Mouse (Mus musculus) inflammation-experienced regulatory T-cells, adult 6 months (primary cell): ENCODE data around the gene Nmnat2. TPM values are rescaled to one million over a fixed set of nuclear protein-coding genes. Genes with fewer than 3 reads are reported as not detected.

Experiments
- ATAC-seq: one replicate; pipeline ENCODE4 v1.8.0; 2017
- polyA plus RNA-seq, 3 experiments: library from polyadenylated mRNA; unstranded; fragments of 100-300 nt; shearing (Covaris generic); gene quantifications; one replicate each; pipeline ENCODE4 v1.2.1; 2017

Nmnat2 gene
- polyA plus RNA-seq, 3 experiments from 2014 or later, result 0.34 to 4.1 (median 1.1) TPM

- no peak for ATAC-seq
These were observed 64.8 kb downstream of the Nmnat2 start for GRCm38 (mm10) chr1:153019623-153020022.

- ATAC-seq, result no peak
These were observed 66.3 kb downstream of the Nmnat2 start for GRCm38 (mm10) chr1:153021034-153021638.

DNA sequence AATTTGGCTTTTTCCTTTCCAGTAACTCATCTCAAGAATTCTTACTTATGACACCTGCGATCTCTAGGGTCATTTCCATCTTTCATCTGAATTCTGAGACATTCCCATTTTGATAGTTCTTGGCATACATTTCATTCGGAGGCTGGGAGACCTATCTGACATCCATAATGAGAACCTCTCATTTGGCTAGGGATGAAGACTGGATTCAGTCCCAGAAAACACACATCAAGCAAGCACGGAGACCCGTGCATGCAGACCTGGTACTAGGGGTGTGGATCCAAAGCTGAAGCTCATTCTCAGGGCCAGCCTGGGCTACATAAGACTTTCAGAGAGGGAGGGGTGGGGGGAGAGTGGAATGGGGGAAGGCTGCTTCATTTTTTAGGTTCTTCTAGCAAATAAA lies 68.2 kb downstream of the Nmnat2 start:
- no peak for ATAC-seq

DNA sequence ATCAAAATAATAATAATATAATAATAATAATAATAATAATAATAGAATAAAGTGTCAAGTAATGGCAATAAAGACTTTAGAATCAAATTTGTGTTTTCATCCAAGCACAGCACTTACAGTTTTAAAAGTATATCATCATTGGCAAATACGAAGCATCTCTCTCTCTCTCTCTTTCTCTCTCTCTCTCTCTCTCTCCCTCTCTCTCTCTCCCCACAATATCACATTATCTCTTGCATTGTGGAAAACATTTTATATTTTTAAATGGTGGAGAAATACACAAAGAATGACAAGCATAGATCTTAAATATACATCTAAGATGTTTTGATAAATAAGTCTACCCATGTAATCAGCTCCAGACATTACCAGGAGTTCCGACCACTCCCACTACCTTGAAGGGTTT lies 69.1 kb downstream of the Nmnat2 start:
- no peak for ATAC-seq

DNA sequence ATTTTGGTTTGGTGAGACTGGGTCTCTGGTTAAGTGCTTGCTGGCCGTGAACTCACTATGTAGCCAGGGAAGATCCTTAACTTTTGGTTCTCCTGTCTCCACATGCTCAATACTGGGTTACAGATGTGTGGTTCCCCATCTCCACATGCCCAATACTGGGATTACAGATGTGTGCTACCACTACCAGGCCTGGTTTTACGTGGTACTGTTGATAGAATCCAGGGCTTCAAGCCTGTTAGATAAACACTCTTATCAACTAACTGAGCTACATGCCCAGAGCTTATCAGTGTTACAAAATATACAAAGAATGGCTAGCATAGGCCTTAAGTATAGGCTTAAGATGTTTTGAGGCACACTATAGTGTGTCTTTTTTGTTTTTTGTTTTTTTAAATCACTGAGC lies 69.7 kb downstream of the Nmnat2 start:
- ATAC-seq, result no peak

GRCm38 (mm10) chr1:153031345-153031744 lies 76.6 kb downstream of the Nmnat2 start:
- ATAC-seq, result no peak

GRCm38 (mm10) chr1:153031954-153032353 lies 77.2 kb downstream of the Nmnat2 start:
- no peak for ATAC-seq

DNA sequence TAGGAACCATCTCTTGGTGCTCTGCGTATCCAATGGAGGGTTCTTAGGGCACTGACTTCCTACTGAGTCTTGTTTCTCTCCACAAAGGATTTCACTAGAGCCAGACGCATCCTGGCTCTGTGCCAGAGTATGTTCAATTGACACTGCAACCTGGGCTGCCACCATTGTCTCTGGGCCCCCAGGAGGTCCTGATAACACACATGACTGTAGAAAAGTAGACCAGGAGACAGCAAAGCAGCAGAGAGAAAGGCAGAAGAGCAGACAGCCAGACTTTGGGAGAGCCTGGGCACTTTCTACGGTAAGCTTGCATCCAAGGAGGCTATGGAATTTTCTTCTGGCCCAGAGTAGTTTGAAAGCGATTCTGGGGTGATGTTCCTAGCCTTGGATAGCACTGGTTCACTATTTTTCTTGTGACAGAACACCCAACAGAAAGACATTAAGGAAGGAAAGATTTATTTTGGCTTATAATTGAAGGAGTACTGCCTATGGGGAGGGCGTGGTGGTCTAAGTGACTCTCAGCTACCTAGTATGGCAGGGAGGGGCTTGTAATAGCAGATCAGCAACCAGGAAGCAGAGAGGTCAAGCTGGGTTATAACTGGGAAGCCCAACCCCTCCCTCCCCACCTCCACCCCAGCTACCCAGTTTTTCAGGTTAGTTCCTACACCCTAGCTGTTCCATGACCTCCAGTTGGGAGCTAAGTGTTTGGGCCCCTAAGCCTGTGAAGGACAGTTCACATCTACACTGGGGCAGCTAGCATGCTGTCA lies 78.5 kb downstream of the Nmnat2 start:
- ATAC-seq, result no peak

DNA sequence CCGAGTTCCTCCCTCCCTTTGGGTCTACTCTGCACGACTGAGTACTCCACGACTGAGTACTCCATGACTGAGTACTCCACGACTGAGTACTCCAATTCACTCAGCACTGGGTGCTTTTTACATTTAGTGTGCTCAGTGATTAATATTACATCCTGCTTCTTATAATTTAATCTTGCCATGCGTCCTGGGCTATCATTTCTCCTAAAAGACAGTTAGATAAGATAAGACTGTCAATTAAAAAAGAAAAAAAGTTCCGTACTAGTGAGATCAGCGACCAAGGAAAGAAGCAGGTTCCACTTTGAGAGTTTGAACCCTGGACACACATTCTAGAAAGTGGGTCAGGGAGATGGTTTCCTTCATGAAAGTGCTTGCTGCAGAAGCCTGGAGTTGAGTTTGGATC lies 79.3 kb downstream of the Nmnat2 start:
- no peak for ATAC-seq

- no peak for ATAC-seq
These were observed 80.6 kb downstream of the Nmnat2 start for GRCm38 (mm10) chr1:153035328-153035944.

- peak; percentile 41 for ATAC-seq
These were observed 82.9 kb downstream of the Nmnat2 start for GRCm38 (mm10) chr1:153037353-153038345.

- no peak for ATAC-seq
These were observed 85.3 kb downstream of the Nmnat2 start for GRCm38 (mm10) chr1:153040091-153040490.

DNA sequence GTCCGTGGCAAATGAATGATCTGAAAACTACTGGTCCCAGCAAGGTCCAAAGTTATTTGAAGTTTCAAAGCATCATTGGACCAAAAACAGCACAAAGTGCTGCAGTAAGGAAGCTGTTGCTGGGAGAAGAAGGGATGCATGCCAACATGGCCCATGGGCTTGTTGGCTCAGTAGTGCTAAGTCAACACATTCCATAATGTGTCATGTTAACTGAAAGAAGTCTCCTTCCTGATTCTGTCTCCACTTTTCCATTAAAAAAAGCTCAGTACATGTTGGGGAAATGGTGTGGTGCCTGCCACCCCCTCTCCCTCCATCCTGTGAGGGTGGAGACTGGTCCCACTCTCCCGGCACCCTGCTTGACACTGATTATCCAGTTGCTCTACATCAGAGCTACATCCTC lies 86.3 kb downstream of the Nmnat2 start:
- no peak for ATAC-seq

DNA sequence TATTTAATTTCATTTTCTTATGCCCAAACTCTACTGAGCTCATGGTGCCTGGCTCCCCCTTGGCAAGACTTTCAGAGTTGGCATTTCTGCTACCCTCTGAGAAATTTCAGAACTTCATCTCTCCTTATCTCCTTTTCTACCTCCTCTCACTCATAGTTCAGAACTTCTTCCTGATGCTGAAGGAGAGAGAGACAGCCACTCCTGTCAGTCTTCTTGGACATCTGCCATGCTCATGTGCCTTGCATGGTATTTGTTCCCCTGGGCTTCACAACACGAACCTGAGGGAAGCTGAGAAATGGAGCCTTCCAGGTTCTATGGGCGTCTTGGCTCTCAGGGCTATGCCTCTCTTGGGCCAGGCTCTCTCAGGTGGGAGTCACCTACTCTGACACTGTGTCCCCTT lies 87.5 kb downstream of the Nmnat2 start:
- ATAC-seq, result no peak

DNA sequence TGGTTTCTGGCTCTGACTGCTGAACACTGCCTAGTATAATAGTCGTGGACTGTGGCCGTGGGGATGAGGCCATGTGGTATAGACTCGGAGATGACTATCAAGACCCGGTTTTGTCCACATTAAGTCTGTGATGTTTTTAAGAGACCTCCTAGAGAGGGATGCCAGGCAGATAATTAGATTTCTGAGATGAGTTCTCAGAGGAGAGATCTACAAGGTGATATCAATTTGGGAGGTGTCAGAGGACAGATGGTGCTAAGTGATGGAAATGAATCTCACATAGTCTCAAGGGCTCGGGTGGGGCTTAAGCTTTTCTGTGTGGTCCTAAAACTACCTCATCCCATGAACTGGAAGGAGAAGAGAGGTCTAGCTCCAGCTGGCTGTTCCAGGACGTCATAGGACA lies 88.5 kb downstream of the Nmnat2 start:
- ATAC-seq, result no peak

- no peak for ATAC-seq
These were observed 90.6 kb downstream of the Nmnat2 start for GRCm38 (mm10) chr1:153045368-153045767.

GRCm38 (mm10) chr1:153048147-153048878 lies 93.5 kb downstream of the Nmnat2 start:
- ATAC-seq, result no peak

DNA sequence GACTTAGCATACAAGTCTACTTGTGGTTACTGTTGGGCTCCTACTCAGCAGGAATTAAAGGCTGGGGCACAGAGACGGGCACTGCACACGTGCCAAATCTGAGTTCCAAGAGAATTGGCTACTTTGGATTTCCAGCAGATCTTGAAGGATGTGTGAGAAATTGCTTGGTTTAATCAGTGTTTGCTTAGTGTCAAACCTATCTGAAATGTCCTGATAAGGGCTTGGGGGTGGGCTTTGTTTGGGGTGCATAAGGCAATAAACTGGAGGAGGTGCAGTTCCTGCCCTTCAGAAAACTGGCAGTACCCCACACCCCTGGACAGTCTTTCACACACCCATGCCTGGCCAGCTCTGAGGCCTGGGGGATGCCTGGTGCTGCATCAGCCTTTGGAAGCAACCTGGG lies 94.7 kb downstream of the Nmnat2 start:
- no peak for ATAC-seq

DNA sequence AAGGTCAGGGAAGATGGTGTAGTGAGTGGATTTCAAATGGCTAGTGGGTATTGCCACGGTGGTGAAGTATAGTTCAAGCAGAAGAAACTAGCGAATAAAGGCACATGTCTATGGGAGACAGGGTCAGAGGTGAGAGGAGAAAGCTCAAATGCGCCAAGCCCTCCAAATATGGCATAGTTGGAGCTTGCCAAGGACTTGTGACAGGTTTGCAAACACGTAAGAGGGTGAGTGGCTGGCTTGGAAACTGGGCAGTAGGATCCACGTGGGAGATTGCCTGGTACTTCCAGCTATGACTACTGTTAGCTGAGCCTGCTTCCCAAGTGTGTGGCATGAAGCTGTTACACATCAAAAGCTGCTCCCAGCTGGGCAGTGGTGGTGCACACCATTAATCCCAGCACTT lies 96.7 kb downstream of the Nmnat2 start:
- ATAC-seq, result no peak

- ATAC-seq, result no peak
These were observed 98.8 kb downstream of the Nmnat2 start for GRCm38 (mm10) chr1:153053619-153054018.

- ATAC-seq, result no peak
These were observed 99.5 kb downstream of the Nmnat2 start for GRCm38 (mm10) chr1:153054112-153054821.
